Mouse (Mus musculus) yolk sac, embryonic 10.5 days (tissue): Measurements from ENCODE around the gene Tubgcp4.

Source experiments
- DNase-seq: peaks from one replicate; pipeline ENCODE4 v3.0.0-alpha.2; 2017; ENCODE audit warnings: low spot score

The Tubgcp4 gene

DNA sequence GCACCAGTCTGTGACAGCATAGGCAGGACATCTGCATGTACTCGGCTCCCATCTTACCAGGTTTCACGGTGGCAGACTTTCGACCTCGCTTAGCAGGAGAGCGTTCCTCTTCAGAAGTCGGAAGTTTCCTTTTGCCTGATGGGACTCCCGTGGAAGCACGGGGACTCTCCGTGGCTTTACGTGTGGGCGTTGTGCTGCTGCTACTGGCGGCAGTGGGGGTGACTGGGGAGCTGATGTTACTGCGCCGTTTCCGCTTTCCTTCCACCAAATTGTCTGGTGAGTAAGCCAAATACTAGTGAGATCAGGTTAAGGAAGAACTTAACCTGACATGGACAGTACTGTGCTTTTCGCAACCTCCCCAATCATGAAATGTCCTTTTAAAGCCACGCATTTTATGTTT is 33.8 kb downstream of the Tubgcp4 start:
- no peak for DNase-seq

DNA sequence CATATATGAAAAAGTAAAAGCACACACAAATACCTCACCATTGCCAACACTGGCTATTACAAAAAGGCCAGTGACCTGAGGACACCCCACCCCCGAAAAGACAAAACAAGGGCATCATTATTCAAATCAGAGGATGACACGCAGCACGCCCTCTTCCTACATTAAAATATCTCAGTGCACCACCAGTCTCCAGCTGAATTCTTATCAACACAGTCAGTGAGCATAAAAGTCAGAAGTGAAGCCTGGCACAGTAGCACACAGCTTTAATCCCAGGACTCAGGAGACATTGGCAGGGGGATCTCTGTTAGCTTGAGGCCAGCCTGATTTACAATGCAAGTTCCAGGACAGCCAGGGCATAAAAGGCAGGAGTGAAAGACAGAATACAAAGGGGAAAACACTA is 36.1 kb downstream of the Tubgcp4 start:
- DNase-seq, result no peak

DNA sequence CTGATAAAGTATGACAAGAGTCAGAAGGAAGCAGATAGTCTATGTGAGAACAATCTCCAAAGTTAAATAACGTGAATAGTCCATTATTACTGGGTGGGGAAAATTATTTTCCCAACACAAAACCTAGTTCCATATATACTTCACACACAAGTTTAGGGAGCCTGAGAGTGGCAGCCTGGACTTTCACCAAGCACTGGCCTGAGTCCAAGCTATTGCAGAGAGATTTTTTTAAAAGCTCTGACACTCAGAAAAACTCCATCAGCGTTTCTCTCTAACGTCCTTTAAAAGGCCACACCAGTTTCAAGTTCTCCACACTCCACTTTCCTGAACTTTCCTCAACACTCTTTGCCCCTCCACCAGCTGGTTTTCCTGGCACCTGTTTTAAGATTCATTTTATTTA is 44.0 kb downstream of the Tubgcp4 start:
- no peak for DNase-seq

DNA sequence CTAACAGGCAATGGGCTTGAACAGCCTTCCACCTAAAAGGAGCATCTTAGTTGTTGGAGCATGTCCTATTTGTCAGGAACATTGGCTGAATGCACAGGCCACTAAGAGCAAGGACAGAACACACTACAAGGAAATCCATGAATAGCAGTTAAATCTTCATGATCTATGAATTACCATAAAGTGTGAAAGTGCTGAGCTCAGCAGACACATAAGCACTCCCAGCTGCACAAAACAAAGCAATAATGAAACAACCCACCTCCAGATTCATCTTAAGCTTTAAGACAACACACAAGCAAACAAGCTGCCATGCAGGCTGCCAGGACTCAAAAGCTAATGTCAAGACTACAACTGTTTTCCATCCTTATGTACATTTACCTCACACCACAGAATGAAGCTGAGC is 48.7 kb downstream of the Tubgcp4 start:
- DNase-seq, result no peak

DNA sequence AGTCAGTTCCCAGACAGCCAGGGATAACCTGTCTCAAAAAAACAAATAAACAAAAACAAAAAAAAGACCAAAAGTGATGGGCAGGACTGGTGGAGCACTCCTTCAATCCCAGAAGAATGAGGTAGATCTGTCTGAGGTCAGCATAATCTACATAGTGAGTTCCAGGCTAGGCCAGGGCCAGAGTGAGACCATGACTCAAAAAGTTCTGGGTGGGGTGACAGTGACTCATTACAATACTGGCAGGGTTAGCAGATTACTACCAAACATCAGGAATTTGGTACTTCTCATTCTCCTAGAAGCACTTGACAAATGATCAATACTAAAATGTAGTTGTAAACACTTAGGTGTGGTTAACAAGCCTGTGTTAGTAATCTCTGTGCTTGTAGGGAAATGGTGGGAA is 49.5 kb downstream of the Tubgcp4 start:
- no peak for DNase-seq

DNA sequence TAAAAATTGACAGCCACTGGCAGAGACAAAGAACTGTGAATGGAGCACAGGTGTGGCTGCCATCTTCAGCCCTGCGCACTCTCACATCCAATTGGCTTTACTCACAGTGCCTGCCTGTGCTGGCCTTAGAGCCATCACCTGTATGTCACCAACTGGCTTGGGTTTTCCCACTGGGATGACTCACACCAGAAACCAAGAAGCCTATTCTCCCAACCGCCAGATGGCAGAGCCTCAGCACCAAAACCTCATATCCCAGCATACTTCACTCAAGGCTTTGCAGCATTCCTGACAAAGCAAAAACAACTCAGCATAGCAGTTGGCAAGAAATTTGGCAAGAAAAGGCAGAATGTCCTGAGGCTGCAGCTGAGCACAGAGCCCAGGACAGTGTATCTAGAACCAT is 52.6 kb downstream of the Tubgcp4 start:
- no peak for DNase-seq

DNA sequence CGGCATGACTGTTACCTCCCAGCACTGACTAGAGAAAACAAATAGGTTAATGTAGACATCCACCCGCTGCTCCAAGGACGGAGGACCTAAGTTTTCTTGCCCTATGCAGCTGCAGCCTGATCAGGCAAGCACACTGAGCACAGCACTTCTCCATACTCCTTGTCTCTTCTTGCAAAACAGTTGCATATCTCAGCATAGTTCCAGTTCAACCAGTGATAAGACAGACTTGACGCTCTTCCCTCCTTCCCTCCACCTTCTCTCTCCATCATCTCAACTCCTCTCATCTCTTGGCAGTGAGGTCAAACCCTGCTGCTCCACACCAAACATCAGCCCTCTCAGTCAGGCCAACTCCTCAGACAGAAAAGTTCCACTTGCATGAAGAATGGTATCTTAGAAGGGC is 57.7 kb downstream of the Tubgcp4 start:
- DNase-seq, result no peak

DNA sequence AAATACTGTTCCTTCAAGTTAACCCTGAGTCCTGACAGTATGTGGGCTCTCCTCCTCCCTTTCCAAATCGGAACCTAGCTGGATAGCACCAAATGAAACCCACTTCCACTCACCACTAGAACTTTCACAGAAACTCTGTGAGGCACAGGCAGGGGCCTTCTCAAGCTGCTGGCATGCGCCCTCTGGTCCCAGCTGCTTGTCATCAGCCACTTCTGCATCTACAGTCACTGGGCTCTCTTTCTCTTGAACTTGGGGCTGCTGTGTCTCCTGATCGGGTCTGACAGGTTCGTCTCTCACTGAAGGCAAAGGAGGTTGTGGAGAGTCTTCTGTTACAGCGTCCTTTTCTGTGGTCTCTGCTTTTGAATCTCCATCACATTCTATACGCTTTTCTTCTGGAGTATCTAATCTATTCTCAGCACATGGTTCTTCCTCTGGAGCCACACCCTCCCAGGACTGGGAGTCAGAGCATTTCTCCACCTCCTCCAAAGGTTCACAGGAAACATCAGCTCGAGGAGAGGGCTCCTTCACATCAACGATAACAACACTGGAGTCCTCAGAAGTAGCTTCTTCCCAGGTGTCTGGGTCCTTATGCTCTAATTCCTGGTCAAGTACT is 65.1 kb downstream of the Tubgcp4 start:
- DNase-seq, result no peak

DNA sequence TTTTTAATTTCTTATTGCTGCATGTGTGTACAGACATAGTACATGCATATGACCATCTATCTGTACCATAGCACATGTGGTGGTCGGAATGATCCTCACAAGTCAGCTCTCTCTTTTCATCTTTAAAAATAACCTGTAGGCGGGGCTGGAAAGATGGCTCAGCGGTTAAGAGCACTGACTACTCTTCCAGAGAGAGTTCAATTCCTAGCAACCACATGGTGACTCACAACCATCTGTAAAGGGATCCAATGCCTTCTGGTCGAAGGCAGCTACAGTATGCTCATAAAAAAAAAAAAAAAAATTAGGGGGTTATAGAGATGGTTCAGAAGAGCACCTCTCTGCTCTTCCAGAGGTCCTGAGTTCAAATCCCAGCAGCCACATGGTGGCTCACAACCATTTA is 69.0 kb downstream of the Tubgcp4 start:
- no peak for DNase-seq

DNA sequence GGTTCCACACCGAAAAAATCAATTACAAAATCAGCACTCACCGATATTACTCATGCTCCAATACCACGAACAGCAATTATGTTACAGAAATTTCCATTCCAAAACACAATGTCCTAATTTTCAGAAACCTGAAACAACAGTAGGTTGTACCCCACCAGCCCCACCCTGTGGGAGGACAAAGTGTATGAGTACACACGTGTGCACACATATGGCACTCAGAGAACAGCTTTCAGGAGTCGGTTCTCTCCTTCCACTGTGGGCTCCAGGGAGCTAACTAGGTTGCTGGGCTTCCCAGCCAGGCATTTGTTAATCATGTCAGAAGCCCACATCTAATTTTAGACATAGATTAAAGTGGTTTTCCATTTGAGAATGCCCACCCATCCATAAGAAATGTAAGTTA is 73.6 kb downstream of the Tubgcp4 start:
- no peak for DNase-seq
